Comparison of ENCODE assay signal across 8 mouse cellular contexts in the genomic region with DNA sequence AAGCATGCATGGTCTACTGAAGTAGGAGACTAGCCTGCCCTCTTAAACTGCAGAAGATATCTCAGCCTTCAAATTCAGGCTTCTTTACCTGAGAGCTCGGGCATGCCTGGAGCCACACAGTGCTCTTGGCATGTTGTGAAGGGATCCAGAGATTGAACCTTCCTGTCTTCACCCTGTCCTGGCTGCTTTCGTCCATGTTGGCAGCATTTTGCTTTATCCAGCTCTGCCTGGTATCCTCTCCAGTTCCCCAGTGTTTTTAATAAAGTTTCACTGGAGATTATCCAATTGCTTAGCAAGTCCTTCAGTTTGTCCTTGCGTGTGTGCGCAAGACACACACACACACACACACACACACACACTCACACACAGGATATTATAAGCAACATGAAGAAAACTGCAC.
"Had no signal": no experiment of that assay in that cellular context is flagged by ENCODE, and none has a peak within 500 bp of the region (broad histone marks: within the 10 kb centered on the region; RNA-seq: fewer than 3 reads in every experiment).

No protein-coding gene starts in this region.

- DNase-seq: kidney, postnatal 25 days; layer of hippocampus, postnatal 36 days; liver; lung, adult 18-20 months; lung, postnatal 10 days; lung, postnatal 36 days; thymus, adult 18-20 months; thymus, postnatal 36 days had no signal
